Mouse (Mus musculus): ENCODE measurements around the gene Awat2. TPM values are rescaled to one million over a fixed set of nuclear protein-coding genes. Genes with fewer than 3 reads are reported as not detected.
"Not testable (repeated sequence)": the region's sequence is repeated elsewhere in the genome, so short reads cannot be mapped to it uniquely, and the experiment has no call there.

Awat2 gene
- 1 to 10 TPM in 1 of 2 experiments, under 1 TPM in 1; 0.33 to 1.2 TPM for total RNA-seq (2021)
- long read RNA-seq, experiment 1 = 0 reads
- long read RNA-seq, experiment 2 = 0 reads

GRCm38 (mm10) chrX:100442617-100443016 is at the start of gene Awat2:
TSS of gene Awat2 (minus strand) at chrX:100442717.
- DNase-seq = not testable (repeated sequence)

- peak; percentile 74 for DNase-seq
Measured at GRCm38 (mm10) chrX:100480317-100480716, 37.8 kb upstream of the Awat2 start.

- DNase-seq = no peak
Measured at GRCm38 (mm10) chrX:100475569-100476223, 33.2 kb upstream of the Awat2 start.

GRCm38 (mm10) chrX:100471491-100471890 is 29.0 kb upstream of the Awat2 start:
- DNase-seq = peak; percentile 17

GRCm38 (mm10) chrX:100470126-100470525 is 27.6 kb upstream of the Awat2 start:
- DNase-seq = peak; percentile 59

GRCm38 (mm10) chrX:100468047-100468446 is 25.5 kb upstream of the Awat2 start:
- no peak for DNase-seq

- no peak for DNase-seq
Measured at GRCm38 (mm10) chrX:100443532-100443931, 1.0 kb upstream of the Awat2 start.

- no peak for DNase-seq
Measured at GRCm38 (mm10) chrX:100432311-100432710, 10.2 kb downstream of the Awat2 start.

GRCm38 (mm10) chrX:100428693-100429092 is 13.8 kb downstream of the Awat2 start, which contains the start of gene Otud6a:
TSS of gene Otud6a (plus strand) at chrX:100429013.
- DNase-seq = no peak

GRCm38 (mm10) chrX:100409245-100409644 is 33.3 kb downstream of the Awat2 start:
- no peak for DNase-seq

GRCm38 (mm10) chrX:100401657-100402056 is 40.9 kb downstream of the Awat2 start:
- DNase-seq = no peak

GRCm38 (mm10) chrX:100400900-100401299 is 41.6 kb downstream of the Awat2 start:
- no peak for DNase-seq

- DNase-seq = peak; percentile 27
Measured at GRCm38 (mm10) chrX:100395026-100395425, 47.5 kb downstream of the Awat2 start.

GRCm38 (mm10) chrX:100394223-100394861 is 48.2 kb downstream of the Awat2 start:
- DNase-seq = no peak

GRCm38 (mm10) chrX:100392304-100392703 is 50.2 kb downstream of the Awat2 start:
- DNase-seq = peak; percentile 57

- no peak for DNase-seq
Measured at GRCm38 (mm10) chrX:100389887-100390286, 52.6 kb downstream of the Awat2 start.

GRCm38 (mm10) chrX:100356974-100357373 is 85.5 kb downstream of the Awat2 start:
- no peak for DNase-seq

Small RNA genes lying within 50 kb of the gene (microRNA-seq; reads per million reads assigned to microRNA genes)
- 3,224 reads per million, percentile 86 among the genes with 10 or more reads in this experiment for gene Mir676

Other genes with a start within 250 kb of the Awat2 start
- gene Otud6a, start 13.7 kb downstream of the Awat2 start, total RNA-seq (2021) = not detected
- 10 to 100 TPM; 67.9 to 75.1 TPM for gene Igbp1, start 51.6 kb upstream of the Awat2 start, total RNA-seq (2021)
- not detected for gene Dgat2l6, start 82.1 kb upstream of the Awat2 start, total RNA-seq (2021)
- not detected for gene Awat1, start 129.5 kb upstream of the Awat2 start, total RNA-seq (2021)
- gene P2ry4, start 152.2 kb upstream of the Awat2 start, total RNA-seq (2021) = 1 to 10 TPM in 1 of 2 experiments, under 1 TPM in 1; 0.45 to 1.3 TPM
- not detected for gene Arr3, start 162.8 kb upstream of the Awat2 start, total RNA-seq (2021)
- gene Kif4, start 183.0 kb upstream of the Awat2 start, total RNA-seq (2021) = 1 to 10 TPM; 7.0 to 8.0 TPM
- gene Pdzd11, start 183.9 kb upstream of the Awat2 start, total RNA-seq (2021) = 10 to 100 TPM; 41.0 to 41.9 TPM

Data from adrenal gland, postnatal 10 days (tissue).